Mouse (Mus musculus) erythroblast, embryonic 14.5 days (primary cell): ENCODE results near the gene Fkbp11.

Source experiments
- GATA1 ChIP-seq: IDR thresholded peaks from 2 replicates; pipeline ENCODE4 v1.6.1; 2012; ENCODE audit warnings: low read length, inconsistent platforms, mixed read lengths
- TAL1 ChIP-seq: IDR thresholded peaks from 3 replicates; pipeline ENCODE4 v1.6.1; 2012; ENCODE audit warnings: low read length, inconsistent platforms, mixed read lengths

- no peak for TF ChIP-seq TAL1
- no peak for TF ChIP-seq GATA1
Measured at GRCm38 (mm10) chr15:98704312-98704711, 23.7 kb downstream of the Fkbp11 start.
